Mouse (Mus musculus) mouse trophoblast stem cell (cell line): ENCODE data around the gene Pigb.
"Not testable (repeated sequence)": the region's sequence is repeated elsewhere in the genome, so short reads cannot be mapped to it uniquely, and the experiment has no call there.

Experiments used
- in situ Hi-C, 2 experiments: fragments of 300-500 bp; cut with MseI, MboI; formaldehyde crosslinking; loops; 2 replicates in 1 of 2; 3 replicates in 1 of 2; pipeline ENCODE4 v1.15.1; 2025

The Pigb gene

GRCm38 (mm10) chr9:73040080-73040479 lies at the start of gene Pigb:
Gene Pigb, minus strand, starts transcription at chr9:73040378.
- in situ Hi-C loops = loop anchor here in 1 of 2 experiments (5.0 kb wide), 1 partner anchor 52 kb away; no protein-coding TSS in a partner anchor

GRCm38 (mm10) chr9:73089222-73089920 lies 49.2 kb upstream of the Pigb start:
- in situ Hi-C loops = loop anchor here in 1 of 2 experiments (5.0 kb wide), 1 partner anchor 42 kb away; no protein-coding TSS in a partner anchor

GRCm38 (mm10) chr9:73087581-73087980 lies 47.4 kb upstream of the Pigb start:
- in situ Hi-C loops = loop anchor here in 1 of 2 experiments (5.0 kb wide), 1 partner anchor 40 kb away; no protein-coding TSS in a partner anchor

GRCm38 (mm10) chr9:73087121-73087520 lies 46.9 kb upstream of the Pigb start:
- in situ Hi-C loops = loop anchor here in 1 of 2 experiments (5.0 kb wide), 1 partner anchor 40 kb away; no protein-coding TSS in a partner anchor

- in situ Hi-C loops = loop anchor here in 1 of 2 experiments (5.0 kb wide), 1 partner anchor 39 kb away; no protein-coding TSS in a partner anchor
Observed at GRCm38 (mm10) chr9:73085845-73086244, 45.7 kb upstream of the Pigb start.

GRCm38 (mm10) chr9:73083956-73084355 lies 43.8 kb upstream of the Pigb start:
- in situ Hi-C loops = no loop called here

- in situ Hi-C loops = no loop called here
Observed at GRCm38 (mm10) chr9:73082291-73083000, 42.3 kb upstream of the Pigb start.

- in situ Hi-C loops = no loop called here
Observed at GRCm38 (mm10) chr9:73079801-73080325, 39.7 kb upstream of the Pigb start.

- in situ Hi-C loops = not testable (repeated sequence)
Observed at GRCm38 (mm10) chr9:73079349-73079748, 39.2 kb upstream of the Pigb start.

GRCm38 (mm10) chr9:73073169-73073568 lies 33.0 kb upstream of the Pigb start:
- in situ Hi-C loops = no loop called here

GRCm38 (mm10) chr9:73072426-73072825 lies 32.2 kb upstream of the Pigb start:
- in situ Hi-C loops = no loop called here

GRCm38 (mm10) chr9:73070971-73071659 lies 30.9 kb upstream of the Pigb start:
- in situ Hi-C loops = no loop called here

GRCm38 (mm10) chr9:73068688-73069087 lies 28.5 kb upstream of the Pigb start:
- in situ Hi-C loops = no loop called here

- in situ Hi-C loops = no loop called here
Observed at GRCm38 (mm10) chr9:73068230-73068679, 28.1 kb upstream of the Pigb start.

GRCm38 (mm10) chr9:73067086-73067485 lies 26.9 kb upstream of the Pigb start:
- in situ Hi-C loops = no loop called here

GRCm38 (mm10) chr9:73063621-73064290 lies 23.6 kb upstream of the Pigb start:
- in situ Hi-C loops = no loop called here

GRCm38 (mm10) chr9:73059224-73059623 lies 19.0 kb upstream of the Pigb start:
- in situ Hi-C loops = no loop called here

GRCm38 (mm10) chr9:73055441-73055911 lies 15.3 kb upstream of the Pigb start:
- in situ Hi-C loops = no loop called here

- in situ Hi-C loops = no loop called here
Observed at GRCm38 (mm10) chr9:73050606-73051005, 10.4 kb upstream of the Pigb start.

GRCm38 (mm10) chr9:73049833-73050232 lies 9.7 kb upstream of the Pigb start:
- in situ Hi-C loops = loop anchor here in 1 of 2 experiments (5.0 kb wide), 1 partner anchor 37 kb away; no protein-coding TSS in a partner anchor

GRCm38 (mm10) chr9:73048927-73049326 lies 8.7 kb upstream of the Pigb start:
- in situ Hi-C loops = loop anchor here in 1 of 2 experiments (5.0 kb wide), 1 partner anchor 38 kb away; no protein-coding TSS in a partner anchor
